Mouse (Mus musculus) left cerebral cortex, adult 2 months (tissue): ENCODE results near the gene Rps15a. TPM values are rescaled to one million over a fixed set of nuclear protein-coding genes. Genes with fewer than 3 reads are reported as not detected.

Experiments used
- DNase-seq, 2 experiments: peaks; one replicate each; pipeline ENCODE4 v3.0.0; 2021 to 2022; ENCODE audit warnings: low spot score in 2 of 2, mixed read lengths in 1 of 2; ENCODE audit errors: extremely low spot score in 1 of 2
- H3K27ac ChIP-seq: fragments of 200-600 bp; 2 replicates; pipeline ENCODE4 v1.8.1; 2022
- H3K4me3 ChIP-seq: fragments of 200-600 bp; 2 replicates; pipeline ENCODE4 v1.8.1; 2022
- CTCF ChIP-seq: fragments of 200-600 bp; IDR thresholded peaks from 2 replicates; pipeline ENCODE4 v1.8.1; 2022; ENCODE audit warnings: antibody characterized with exemption, mild to moderate bottlenecking, moderate library complexity
- intact Hi-C: fragments of 180-260 bp; cut with DNase I; formaldehyde crosslinking; loops from one replicate; pipeline ENCODE4 v1.15.1; 2025
- total RNA-seq, 2 experiments: library from RNA; stranded (reverse); gene quantifications; 2 replicates each; pipeline ENCODE4 v1.2.3; 2021

The Rps15a gene
- total RNA-seq, 2 experiments from 2014 or later = 344 to 347 TPM

DNA sequence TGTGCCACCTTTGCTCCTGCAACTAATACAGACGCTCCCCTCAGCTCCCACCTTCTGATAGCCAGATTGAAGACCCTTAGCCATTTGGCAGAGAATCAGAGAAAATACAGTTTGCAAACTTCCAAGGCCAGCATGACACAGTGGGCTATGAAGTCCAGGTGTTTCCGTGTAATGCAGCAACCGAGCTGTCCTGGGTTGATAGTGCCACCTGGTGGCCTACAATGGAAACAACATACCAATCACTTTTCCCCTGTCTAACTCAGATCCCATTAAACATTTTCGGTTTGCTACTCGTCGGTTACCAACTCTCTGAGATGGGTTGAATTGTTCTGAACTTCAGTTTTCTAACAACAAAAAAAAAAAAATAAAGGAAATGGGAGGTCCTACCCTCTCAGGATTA lies 59.7 kb downstream of the Rps15a start:
- H3K4me3 ChIP-seq = no peak overlapping the region
- DNase-seq = no peak
- peak; percentile 20; the same call in 1 of the 2 replicates for TF ChIP-seq CTCF
- no peak overlapping the region for H3K27ac ChIP-seq
- intact Hi-C loops = no loop called here

Other genes with a start within 250 kb of the Rps15a start
- 100 to 1,000 TPM; 245 to 246 TPM for gene Arl6ip1, start 13.5 kb upstream of the Rps15a start, total RNA-seq
- 10 to 100 TPM; 82.4 to 85.4 TPM for gene Smg1, start 127.5 kb upstream of the Rps15a start, total RNA-seq